Comparison of ENCODE assay signal across 8 mouse cellular contexts in the genomic region with DNA sequence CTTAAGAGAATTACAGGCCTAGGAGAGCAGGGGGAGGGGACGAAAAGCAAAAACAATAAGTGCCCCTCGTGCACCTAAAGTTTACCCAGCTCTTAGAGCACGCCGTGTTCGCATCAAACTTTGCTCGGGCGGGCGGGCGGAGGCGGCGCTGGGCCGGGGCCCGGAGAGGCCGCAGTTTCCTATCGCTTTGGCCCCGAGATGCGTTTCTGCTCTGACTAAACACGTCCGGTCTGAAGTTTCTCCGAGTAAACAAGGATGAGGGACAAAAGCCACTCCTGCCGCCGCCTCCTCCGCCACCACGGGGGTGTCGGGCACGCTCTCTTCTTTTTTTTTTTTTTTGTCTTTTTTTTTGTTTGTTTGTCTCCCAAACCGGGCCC. TPM values are rescaled to one million over a fixed set of nuclear protein-coding genes. Genes with fewer than 3 reads are reported as not detected.
DNase-seq lines count a peak whose midpoint lies in the region; ATAC-seq and TF ChIP-seq lines count a peak whose summit lies in the region.

No protein-coding gene starts in this region.

- peaks cover 4% of the 10 kb centered on the region; the same call in 1 of the 2 replicates for H3K36me3 ChIP-seq in kidney, adult 2 months (ENCODE audit: control insufficient read depth, insufficient read depth, low read length)
- peaks cover 19% of the 10 kb centered on the region for H3K36me3 ChIP-seq in heart, embryonic 16.5 days (ENCODE audit: control insufficient read depth, insufficient read depth)
- peaks cover 25% of the 10 kb centered on the region for H3K36me3 ChIP-seq in limb, embryonic 13.5 days
- peaks cover 12% of the 10 kb centered on the region for H3K36me3 ChIP-seq in midbrain, embryonic 13.5 days

- H3K9ac ChIP-seq in heart, embryonic 16.5 days (ENCODE audit: low read length), result peak overlapping the region; percentile 98
- peak overlapping the region; percentile 100 for H3K9ac ChIP-seq in limb, embryonic 13.5 days
- peak overlapping the region; percentile 99 for H3K9ac ChIP-seq in midbrain, embryonic 13.5 days (replicated peaks)

- H3K9me3 ChIP-seq in heart, embryonic 16.5 days (replicated peaks; ENCODE audit: control insufficient read depth, low read length), result no peaks in the 10 kb centered on the region
- no peaks in the 10 kb centered on the region for H3K9me3 ChIP-seq in limb, embryonic 13.5 days
- no peaks in the 10 kb centered on the region for H3K9me3 ChIP-seq in midbrain, embryonic 13.5 days

- H3K27ac ChIP-seq in kidney, adult 2 months (ENCODE audit: insufficient read depth, low read depth, low read length), result peak overlapping the region; percentile 97
- H3K27ac ChIP-seq in heart, embryonic 16.5 days (ENCODE audit: low read length), result peak overlapping the region; percentile 98
- peak overlapping the region; percentile 100 for H3K27ac ChIP-seq in limb, embryonic 13.5 days
- peak overlapping the region; percentile 100 for H3K27ac ChIP-seq in midbrain, embryonic 13.5 days

- H3K4me2 ChIP-seq in heart, embryonic 16.5 days (ENCODE audit: low read depth, low read length), result peak overlapping the region; percentile 72
- peak overlapping the region; percentile 93 for H3K4me2 ChIP-seq in limb, embryonic 13.5 days (replicated peaks)
- H3K4me2 ChIP-seq in midbrain, embryonic 13.5 days (replicated peaks), result peak overlapping the region; percentile 85

- WGBS in kidney, adult 2 months, result under 1% methylated on average over 27 of the region's 27 CpGs
- WGBS in heart, embryonic 16.5 days, result under 1% methylated on average over 26 of the region's 27 CpGs
- WGBS in limb, embryonic 13.5 days, result 0% methylated on average over 27 of the region's 27 CpGs
- WGBS in midbrain, embryonic 13.5 days, result 0% methylated on average over 27 of the region's 27 CpGs

- no peak for TF ChIP-seq CTCF in kidney, adult 2 months (conservative IDR thresholded peaks at IDR 0.05; ENCODE audit: insufficient read depth, insufficient read length, low read depth, low read length)

- no peak for TF ChIP-seq POLR2A in kidney, adult 2 months (IDR thresholded peaks at IDR 0.05; ENCODE audit: low read depth, low read length)

- H3K27me3 ChIP-seq in kidney, adult 2 months (replicated peaks; ENCODE audit: control insufficient read depth, insufficient read depth, low read length), result no peaks in the 10 kb centered on the region
- H3K27me3 ChIP-seq in heart, embryonic 16.5 days (ENCODE audit: control insufficient read depth, insufficient read depth, low read length), result no peaks in the 10 kb centered on the region
- no peaks in the 10 kb centered on the region for H3K27me3 ChIP-seq in limb, embryonic 13.5 days
- no peaks in the 10 kb centered on the region for H3K27me3 ChIP-seq in midbrain, embryonic 13.5 days

- ATAC-seq in heart, embryonic 16.5 days (replicated peaks; ENCODE audit: extremely low read depth, insufficient read depth, low FRiP score), result no peak
- no peak for ATAC-seq in limb, embryonic 13.5 days (ENCODE audit: low FRiP score, low read depth)
- ATAC-seq in midbrain, embryonic 13.5 days, result no peak

- peak; percentile 78 for DNase-seq in kidney, adult 2 months
- no peak for DNase-seq in kidney, adult 11 months
- peak; percentile 12 for DNase-seq in brain, embryonic 18.5 days (ENCODE audit: low read depth, low spot score)
- DNase-seq in layer of hippocampus, adult 9-11 months, result no peak
- DNase-seq in thymus, postnatal 36 days, result no peak

- peaks cover 2% of the 10 kb centered on the region; the same call in 1 of the 2 replicates for H3K4me1 ChIP-seq in kidney, adult 2 months (ENCODE audit: control insufficient read depth, insufficient read depth, low read length)
- peaks cover 16% of the 10 kb centered on the region for H3K4me1 ChIP-seq in heart, embryonic 16.5 days (ENCODE audit: control insufficient read depth, insufficient read depth, low read length)
- peaks cover 19% of the 10 kb centered on the region for H3K4me1 ChIP-seq in limb, embryonic 13.5 days
- H3K4me1 ChIP-seq in midbrain, embryonic 13.5 days (replicated peaks), result peaks cover 28% of the 10 kb centered on the region

- H3K4me3 ChIP-seq in kidney, adult 2 months (ENCODE audit: insufficient read depth, low read depth, low read length), result peak overlapping the region; percentile 82
- H3K4me3 ChIP-seq in heart, embryonic 16.5 days (ENCODE audit: low read length), result peak overlapping the region; percentile 81
- H3K4me3 ChIP-seq in limb, embryonic 13.5 days, result peak overlapping the region; percentile 78
- H3K4me3 ChIP-seq in midbrain, embryonic 13.5 days (replicated peaks), result peak overlapping the region; percentile 85

RNA-seq across cellular contexts. Expression of a gene that starts 56.2 kb away (rescaled TPM):
- polyA plus RNA-seq in kidney, adult 2 months (2012; rRNA removed), result not detected in 2 replicates
- polyA plus RNA-seq in heart, embryonic 16.5 days (2015; fragmentation: Nextera tagmentation; extraction: Ambion mirVana), result 1.4 TPM in 1 of 2 replicates, not detected in the other
- polyA plus RNA-seq in limb, embryonic 13.5 days (2015; fragmentation: Nextera tagmentation; extraction: Ambion mirVana), result 1.6 and 2.6 TPM in 2 replicates
- 2.0 and 3.6 TPM in 2 replicates for polyA plus RNA-seq in midbrain, embryonic 13.5 days (2015; fragmentation: Nextera tagmentation; extraction: Ambion mirVana)

Comparison
In these comparisons a context has a peak if more than half of its experiments do, and no peak if none do; other contexts are left out.
1. DNase-seq: peak in kidney, adult 2 months (single experiment) and brain, embryonic 18.5 days (single experiment); none in kidney, adult 11 months (single experiment), layer of hippocampus, adult 9-11 months (single experiment) and thymus, postnatal 36 days (0 of 2).
2. Peak in every context shown above with its lines, with median percentiles within 50 percentile points of each other: H3K27ac ChIP-seq, H3K4me3 ChIP-seq, H3K4me2 ChIP-seq and H3K9ac ChIP-seq.